Mouse (Mus musculus) lung, postnatal 0 days (tissue): ENCODE results near the gene Cryzl2. TPM values are rescaled to one million over a fixed set of nuclear protein-coding genes. Genes with fewer than 3 reads are reported as not detected.

ENCODE experiments used
- ATAC-seq: fragments of 200-750 bp; cut with Nextera tagmentation; 2 replicates; pipeline ENCODE4 v1.8.0; 2017; ENCODE audit warnings: moderate library complexity
- DNase-seq: peaks from one replicate; pipeline ENCODE4 v3.0.0-alpha.2; 2016; ENCODE audit warnings: low spot score
- H3K27ac ChIP-seq: fragments of 300-500 bp; sonication (generic); 2 replicates; pipeline ENCODE4 v1.5.1; 2014; ENCODE audit warnings: antibody characterized with exemption, mild to moderate bottlenecking, low read length, mixed read lengths
- H3K27me3 ChIP-seq: fragments of 300-500 bp; sonication (generic); replicated peaks from 2 replicates; pipeline ENCODE4 v1.6.1; 2014; ENCODE audit warnings: low read length, mixed read lengths; ENCODE audit not compliant: insufficient read depth
- H3K36me3 ChIP-seq: fragments of 300-500 bp; sonication (generic); 2 replicates; pipeline ENCODE4 v1.6.1; 2014; ENCODE audit warnings: low read length, mixed read lengths; ENCODE audit not compliant: insufficient read depth
- H3K4me1 ChIP-seq: fragments of 300-500 bp; sonication (generic); 2 replicates; pipeline ENCODE4 v1.6.1; 2014; ENCODE audit warnings: antibody characterized with exemption, low read depth, low read length, mixed read lengths; ENCODE audit not compliant: insufficient read depth
- H3K4me2 ChIP-seq: fragments of 300-500 bp; sonication (generic); replicated peaks from 2 replicates; pipeline ENCODE4 v1.6.1; 2014; ENCODE audit warnings: low read depth, mild to moderate bottlenecking, low read length, moderate library complexity, mixed read lengths
- H3K4me3 ChIP-seq: fragments of 300-500 bp; sonication (generic); 2 replicates; pipeline ENCODE4 v1.5.1; 2014; ENCODE audit warnings: low read depth, low read length
- H3K9ac ChIP-seq: fragments of 300-500 bp; sonication (generic); replicated peaks from 2 replicates; pipeline ENCODE4 v1.6.1; 2014; ENCODE audit warnings: low read depth, mild to moderate bottlenecking
- H3K9me3 ChIP-seq: fragments of 300-500 bp; sonication (generic); 2 replicates; pipeline ENCODE4 v1.6.1; 2016; ENCODE audit warnings: low read length, mixed read lengths
- CTCF ChIP-seq: IDR thresholded peaks from 2 replicates; pipeline ENCODE4 v1.5.1; 2016; ENCODE audit warnings: antibody characterized with exemption, mild to moderate bottlenecking
- EP300 ChIP-seq: IDR thresholded peaks from 2 replicates; pipeline ENCODE4 v1.6.1; 2016; ENCODE audit warnings: antibody characterized with exemption, mild to moderate bottlenecking, control low read depth
- WGBS: fragments of 180-500 bp; shearing (Covaris S2); extraction: QIAGEN DNeasy Blood & Tissue Kit; methylation state at CpG from one replicate; pipeline ENCODE4 v1.1.7; 2014; 5-methylcytosine and 5-hydroxymethylcytosine counted together
- polyA plus RNA-seq: library from polyadenylated mRNA; unstranded; fragments of >200 nt; fragmentation: Nextera tagmentation; extraction: Ambion mirVana; gene quantifications from 2 replicates; pipeline ENCODE4 v1.2.1, GENCODE M21; 2015

The Cryzl2 gene
- polyA plus RNA-seq, 1 experiment from 2014 or later, result 9.4 TPM

DNA sequence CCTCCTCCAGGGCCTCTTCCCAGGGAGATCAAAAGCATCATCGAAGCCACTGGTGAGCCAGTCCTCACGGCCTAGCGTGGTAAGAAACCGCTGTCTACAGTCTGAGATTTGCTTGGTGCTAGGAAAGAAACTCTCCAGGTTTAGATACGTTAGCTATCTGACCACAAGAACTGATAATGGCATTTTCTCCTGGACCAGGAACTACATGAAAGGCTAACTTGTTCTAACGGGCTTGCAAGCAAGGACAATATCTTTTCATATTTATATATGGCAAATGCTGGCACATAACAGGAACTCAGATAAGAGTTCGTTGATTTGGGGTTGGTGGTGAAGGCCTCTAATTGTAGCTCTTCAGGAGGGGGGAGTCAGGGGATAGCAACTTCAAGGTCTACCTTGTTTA lies 66.4 kb downstream of the Cryzl2 start:
- TF ChIP-seq CTCF (no peak), EP300 (no peak)
- ATAC-seq (no peak), DNase-seq (no peak)
- Histone ChIP-seq H3K4me1 (no peaks in the 10 kb centered on the region; the same call in 1 of the 2 replicates), H3K4me2 (no peak overlapping the region), H3K4me3 (no peak overlapping the region), H3K27me3 (no peaks in the 10 kb centered on the region), H3K9ac (no peak overlapping the region), H3K27ac (no peak overlapping the region), H3K9me3 (no peaks in the 10 kb centered on the region), H3K36me3 (no peaks in the 10 kb centered on the region)
- 59% methylated on average over 7 of the region's 7 CpGs for WGBS

DNA sequence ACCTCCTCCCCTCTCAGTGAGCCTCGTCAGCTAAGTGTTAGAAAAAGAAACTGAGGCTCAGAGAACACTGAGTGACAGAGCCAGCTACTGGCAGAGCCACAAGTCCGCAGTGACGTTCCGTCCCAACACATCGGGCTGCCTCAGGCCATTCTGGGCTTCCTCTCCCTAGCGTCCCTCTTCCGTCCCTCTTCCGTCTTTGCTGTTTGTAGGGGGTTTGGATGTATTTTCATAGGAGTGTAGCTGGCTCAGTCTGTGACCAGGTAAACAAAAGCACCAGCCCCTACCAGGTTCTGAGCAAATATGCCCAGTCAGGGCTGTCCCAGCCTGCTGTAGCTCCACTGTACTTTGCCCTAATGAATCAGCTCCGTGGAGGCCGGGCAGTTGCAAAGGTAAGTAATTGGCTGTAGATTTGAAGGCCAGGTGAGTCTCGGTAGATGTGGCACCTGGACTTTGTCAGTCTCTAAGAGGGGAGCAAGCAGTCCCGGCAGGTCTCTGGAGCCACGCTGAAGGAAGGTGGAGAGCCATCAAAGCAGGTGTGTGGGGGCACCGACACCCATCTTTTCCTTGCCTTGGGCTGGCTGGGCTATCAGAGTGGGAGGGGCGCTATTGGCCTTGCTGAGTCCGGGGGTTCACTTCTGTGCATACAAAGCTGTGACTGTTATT lies 67.4 kb downstream of the Cryzl2 start:
- DNase-seq (no peak), ATAC-seq (no peak)
- Histone ChIP-seq H3K36me3 (no peaks in the 10 kb centered on the region), H3K4me2 (no peak overlapping the region), H3K9me3 (no peaks in the 10 kb centered on the region), H3K4me1 (no peaks in the 10 kb centered on the region; the same call in 1 of the 2 replicates), H3K9ac (no peak overlapping the region), H3K27me3 (no peaks in the 10 kb centered on the region), H3K27ac (no peak overlapping the region), H3K4me3 (no peak overlapping the region)
- WGBS, result 65% methylated on average over 16 of the region's 16 CpGs
- TF ChIP-seq EP300 (no peak), CTCF (no peak)

DNA sequence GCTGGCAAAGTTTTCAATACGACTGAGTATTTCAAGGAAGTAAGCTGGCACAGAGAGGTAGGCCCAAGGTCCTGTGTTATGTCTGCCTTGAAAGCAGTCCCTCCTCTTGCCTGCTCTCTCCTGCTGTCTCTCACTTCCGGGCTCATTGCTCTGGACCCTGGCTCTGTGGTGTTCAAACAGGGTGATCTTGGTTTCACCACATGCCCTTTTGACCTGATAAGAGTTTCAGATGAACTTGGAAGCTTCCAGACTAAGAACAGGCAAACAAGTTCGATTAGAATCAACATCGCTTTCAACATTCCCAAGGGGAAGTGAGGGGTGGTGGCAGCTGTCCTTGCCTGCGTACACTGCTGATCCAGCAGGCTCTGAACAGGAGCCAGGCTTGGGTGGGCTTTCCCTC lies 68.2 kb downstream of the Cryzl2 start:
- WGBS, result 36% methylated on average over 5 of the region's 5 CpGs
- Histone ChIP-seq H3K9ac (no peak overlapping the region), H3K27me3 (no peaks in the 10 kb centered on the region), H3K4me3 (no peak overlapping the region), H3K4me1 (no peaks in the 10 kb centered on the region; the same call in 1 of the 2 replicates), H3K36me3 (no peaks in the 10 kb centered on the region), H3K27ac (no peak overlapping the region), H3K9me3 (no peaks in the 10 kb centered on the region), H3K4me2 (no peak overlapping the region)
- DNase-seq, result no peak
- no peak for TF ChIP-seq CTCF
- ATAC-seq, result no peak

DNA sequence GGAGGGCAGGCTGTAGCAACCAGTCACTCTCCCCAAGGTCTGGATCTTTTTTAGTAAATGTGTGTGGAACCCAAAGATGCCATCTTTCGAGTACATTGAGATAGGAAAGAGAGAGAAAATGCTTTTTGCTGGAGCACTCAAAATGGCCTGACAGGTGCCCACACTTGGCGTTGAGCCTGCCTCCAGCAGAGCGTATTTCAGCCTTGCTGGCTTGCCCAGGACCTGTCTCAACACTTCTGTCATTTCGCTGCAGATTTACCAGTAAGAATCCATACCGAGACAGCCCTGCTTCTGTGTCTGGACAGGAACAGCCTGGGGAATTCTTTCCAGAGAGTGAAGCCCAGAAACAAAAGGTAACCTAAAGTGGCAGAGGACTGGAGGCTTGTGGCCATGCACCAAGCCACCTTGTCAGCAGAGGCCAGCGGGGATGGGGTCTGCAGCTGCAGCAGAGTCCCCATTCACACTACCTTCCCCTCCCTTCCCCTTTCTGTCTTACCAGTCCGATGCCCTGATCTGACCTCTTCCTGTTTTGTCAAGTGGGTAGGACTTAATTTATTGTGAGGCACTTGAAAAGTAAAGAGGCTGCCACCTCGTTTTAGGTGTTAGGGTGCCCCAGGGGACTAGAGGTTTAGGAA lies 74.6 kb downstream of the Cryzl2 start:
- Histone ChIP-seq H3K4me3 (no peak overlapping the region), H3K4me2 (no peak overlapping the region), H3K36me3 (no peaks in the 10 kb centered on the region), H3K4me1 (no peaks in the 10 kb centered on the region), H3K27me3 (no peaks in the 10 kb centered on the region), H3K9me3 (no peaks in the 10 kb centered on the region), H3K27ac (no peak overlapping the region), H3K9ac (no peak overlapping the region)
- ATAC-seq (no peak), DNase-seq (no peak)
- no peak for TF ChIP-seq EP300
- TF ChIP-seq CTCF, result no peak
- 45% methylated on average over 8 of the region's 8 CpGs for WGBS

DNA sequence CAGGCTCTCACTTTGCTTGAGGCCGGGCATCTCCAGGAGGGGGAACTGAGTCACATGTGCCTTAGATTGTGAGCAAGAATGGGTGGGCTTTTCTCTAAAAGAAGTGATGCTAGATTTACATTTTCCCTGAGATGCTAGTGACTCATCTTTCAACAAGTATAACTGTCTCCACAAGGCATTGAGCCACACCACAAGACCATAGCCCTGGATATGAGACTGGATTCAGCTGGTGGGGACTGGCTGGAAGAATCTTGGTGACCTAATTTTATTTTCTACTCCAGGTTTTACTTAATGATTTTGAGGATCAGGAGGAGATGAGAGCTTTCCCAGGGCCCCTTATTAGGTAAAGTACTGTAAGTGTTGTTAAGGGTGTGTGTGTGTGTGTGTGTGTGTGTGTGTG lies 77.2 kb downstream of the Cryzl2 start:
- no peak overlapping the region for H3K27ac ChIP-seq
- no peak for TF ChIP-seq EP300
- TF ChIP-seq CTCF, result no peak
- H3K27me3 ChIP-seq, result no peaks in the 10 kb centered on the region
- no peaks in the 10 kb centered on the region for H3K9me3 ChIP-seq
- H3K9ac ChIP-seq, result no peak overlapping the region
- ATAC-seq, result no peak
- no peaks in the 10 kb centered on the region for H3K36me3 ChIP-seq
- DNase-seq, result no peak
- H3K4me2 ChIP-seq, result no peak overlapping the region
- whole genome bisulfite sequencing, result 100% methylated on average over 1 of the region's 1 CpGs
- no peak overlapping the region for H3K4me3 ChIP-seq
- no peaks in the 10 kb centered on the region for H3K4me1 ChIP-seq

DNA sequence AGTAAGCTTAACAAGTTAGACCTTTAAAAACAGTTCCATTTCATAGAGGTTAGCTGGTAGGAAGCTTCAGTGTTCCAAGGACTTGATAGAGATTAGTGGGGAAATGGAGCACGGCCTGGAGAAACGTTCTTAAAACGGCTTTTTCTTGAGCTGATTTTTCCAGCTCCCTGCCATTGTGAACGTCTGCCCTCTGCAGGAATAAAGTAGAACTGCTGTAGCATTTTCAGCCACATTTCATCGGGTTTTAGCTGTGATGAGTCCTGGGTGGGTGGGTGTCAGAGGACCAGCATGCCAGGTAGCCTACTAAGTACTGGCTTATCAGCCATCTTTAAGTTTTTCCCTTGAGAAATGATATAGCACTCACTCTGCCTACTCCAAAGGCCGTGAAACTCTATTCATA lies 78.1 kb downstream of the Cryzl2 start:
- Histone ChIP-seq H3K27ac (no peak overlapping the region), H3K9ac (no peak overlapping the region), H3K4me3 (no peak overlapping the region), H3K4me2 (no peak overlapping the region), H3K27me3 (no peaks in the 10 kb centered on the region), H3K36me3 (no peaks in the 10 kb centered on the region), H3K4me1 (no peaks in the 10 kb centered on the region), H3K9me3 (no peaks in the 10 kb centered on the region)
- WGBS, result 8% methylated on average over 6 of the region's 6 CpGs
- ATAC-seq, result 0 out of 2 replicates have a peak, but pooled peaks have one; percentile 11
- TF ChIP-seq CTCF (peak; percentile 90), EP300 (no peak)
- DNase-seq, result peak; percentile 69
